Mouse (Mus musculus) T-helper 2 cell (primary cell): Measurements from ENCODE around the gene Dag1.
"Not testable (repeated sequence)": the region's sequence is repeated elsewhere in the genome, so short reads cannot be mapped to it uniquely, and the experiment has no call there.

ENCODE experiments used
- in situ Hi-C: fragments of 300-600 bp; cut with MboI, MseI; formaldehyde crosslinking; loops from one replicate; pipeline ENCODE4 v1.15.1; 2025; ENCODE audit warnings: high pct_unique_total_duplicates

Dag1 gene

DNA sequence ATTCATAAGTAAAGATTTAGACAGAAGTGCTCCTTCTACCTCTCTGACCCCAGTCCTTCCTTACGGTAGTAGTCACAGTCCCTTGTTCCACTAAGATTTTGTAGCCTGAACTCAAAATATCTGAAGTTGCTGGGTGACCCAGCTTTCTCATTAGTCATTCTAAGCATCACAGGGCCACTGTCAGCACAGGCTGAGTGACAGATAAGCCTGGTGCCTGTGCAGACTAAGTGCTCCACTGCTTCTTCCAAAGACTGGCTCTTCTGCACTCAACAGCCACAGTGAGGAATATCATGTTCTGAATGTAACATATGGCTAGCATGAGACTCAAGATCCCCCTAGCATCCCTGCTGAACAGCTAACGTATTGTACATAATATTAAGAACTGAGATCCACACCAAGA, 29.1 kb downstream of the Dag1 start:
- in situ Hi-C loops: no loop called here

- in situ Hi-C loops: no loop called here
These were observed 30.9 kb downstream of the Dag1 start for GRCm38 (mm10) chr9:108232908-108233307.

DNA sequence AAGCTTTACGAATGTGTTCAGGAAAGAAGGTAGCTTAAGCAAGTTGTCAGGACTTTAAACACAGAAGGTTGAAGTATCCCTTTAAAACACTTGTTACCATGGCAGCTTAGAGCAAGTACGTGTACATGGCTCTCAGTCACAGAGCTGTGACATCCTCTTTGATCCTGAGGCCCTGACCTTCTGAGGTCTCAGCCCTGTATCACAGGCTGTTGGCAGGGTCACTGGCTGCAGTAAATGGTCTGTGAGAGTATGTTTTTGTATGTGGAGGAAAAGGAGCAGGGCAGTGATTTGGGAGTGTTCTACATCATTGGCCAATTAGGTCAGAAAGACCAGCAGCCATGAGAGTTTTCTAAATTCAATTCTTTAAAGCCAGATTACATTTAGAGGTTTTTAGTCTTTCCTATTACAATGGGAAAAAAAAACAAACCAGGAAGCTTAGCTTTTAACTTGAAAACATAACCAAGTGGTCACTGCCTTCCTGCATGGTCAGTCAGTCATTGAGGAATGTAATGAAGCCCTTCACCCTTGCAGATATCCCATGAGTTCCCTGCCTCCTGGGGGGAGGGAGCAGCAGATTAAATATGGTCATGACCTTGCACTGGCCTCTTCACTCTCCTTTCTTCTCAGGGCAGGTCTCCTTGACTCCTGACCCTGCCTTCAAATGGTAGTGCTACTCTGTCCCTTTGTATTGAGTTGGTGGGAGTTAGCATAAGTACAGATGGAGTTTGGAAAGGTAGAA, 35.7 kb downstream of the Dag1 start:
- in situ Hi-C loops: no loop called here

DNA sequence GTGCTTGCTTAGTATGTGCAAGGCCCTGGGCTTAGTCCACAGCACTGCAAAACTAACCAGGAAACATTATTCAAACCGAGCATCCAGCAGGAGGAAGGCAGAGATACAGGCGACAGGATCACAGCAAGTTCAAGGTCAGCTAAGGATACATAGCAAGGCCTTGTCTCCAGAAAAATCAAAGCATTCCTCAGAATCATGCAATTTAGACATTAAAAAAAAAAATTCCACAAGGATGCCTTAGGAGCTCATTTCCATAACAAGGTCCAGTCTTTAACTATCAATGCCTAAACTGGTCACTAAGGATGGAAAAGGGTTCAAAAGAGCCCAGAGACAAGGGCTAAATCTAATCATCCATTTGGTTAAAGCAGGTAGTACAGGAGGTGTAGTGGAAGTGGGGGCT, 38.6 kb downstream of the Dag1 start:
- in situ Hi-C loops: no loop called here

GRCm38 (mm10) chr9:108223633-108224032, 40.1 kb downstream of the Dag1 start:
- in situ Hi-C loops: no loop called here

DNA sequence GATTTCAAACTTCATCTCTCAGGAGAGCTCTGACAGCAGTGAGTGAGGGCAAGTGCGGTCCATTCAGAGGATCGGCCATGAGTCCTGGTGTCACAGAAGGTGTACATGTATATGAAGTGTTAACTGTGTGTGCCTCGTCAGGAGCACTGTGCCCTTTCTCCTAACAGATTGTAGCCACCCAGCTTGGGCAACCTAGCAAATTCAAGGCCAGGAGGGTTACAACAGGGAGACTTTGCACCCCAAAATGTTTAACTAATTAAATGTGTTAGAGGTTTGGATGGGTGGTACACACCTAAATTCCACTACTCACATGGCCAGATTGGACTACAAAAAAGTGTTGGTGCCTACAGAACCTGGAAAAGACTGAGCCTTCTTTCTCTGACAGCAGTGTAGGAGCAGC, 42.2 kb downstream of the Dag1 start:
- in situ Hi-C loops: no loop called here

GRCm38 (mm10) chr9:108220380-108220774, 43.4 kb downstream of the Dag1 start:
- in situ Hi-C loops: no loop called here

GRCm38 (mm10) chr9:108219766-108220379, 43.9 kb downstream of the Dag1 start:
- in situ Hi-C loops: no loop called here

- in situ Hi-C loops: no loop called here
These were observed 45.7 kb downstream of the Dag1 start for GRCm38 (mm10) chr9:108217936-108218543.

GRCm38 (mm10) chr9:108217406-108217805, 46.4 kb downstream of the Dag1 start:
- in situ Hi-C loops: no loop called here

DNA sequence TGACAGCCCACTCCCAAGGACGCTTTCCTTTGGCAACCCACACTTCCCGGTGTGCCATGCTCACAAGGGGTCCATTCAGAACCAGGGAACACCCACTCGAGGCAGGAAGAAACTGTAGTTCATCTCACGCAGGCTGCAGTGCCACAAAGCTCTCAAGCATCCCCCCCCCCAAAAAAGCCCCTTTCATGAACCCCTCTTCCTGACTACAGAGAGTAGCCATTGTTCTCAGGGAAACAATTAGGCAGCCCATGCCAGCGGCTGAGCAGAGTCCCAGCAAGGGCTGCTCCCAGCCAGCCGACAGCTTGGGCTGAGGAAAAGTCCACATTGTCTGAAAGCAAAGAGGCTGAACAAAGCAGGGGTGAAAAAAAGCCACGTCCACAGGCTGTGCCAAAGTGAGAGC, 50.7 kb downstream of the Dag1 start:
- in situ Hi-C loops: no loop called here

- in situ Hi-C loops: no loop called here
These were observed 51.3 kb downstream of the Dag1 start for GRCm38 (mm10) chr9:108212426-108212825.

DNA sequence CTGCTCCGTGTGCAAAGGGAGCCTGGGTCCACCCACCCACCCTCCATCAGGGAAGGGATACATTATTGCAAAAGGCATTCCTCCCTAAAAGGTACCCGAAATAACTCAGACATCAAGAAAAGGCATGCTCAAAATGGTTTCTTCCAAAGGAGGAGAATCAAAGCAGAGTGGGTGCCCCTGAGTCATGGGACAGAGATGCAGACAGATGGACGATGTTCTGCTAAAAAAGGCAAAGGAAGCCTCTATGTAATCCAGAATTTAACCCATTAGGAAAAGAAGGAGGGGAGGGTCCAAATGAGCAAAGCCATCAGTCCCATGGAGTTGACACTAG, 58.2 kb downstream of the Dag1 start:
- in situ Hi-C loops: no loop called here

- in situ Hi-C loops: loop anchor here (5.0 kb wide), 1 partner anchor 123 kb away; the partner anchor contains the start of genes Mst1 and Rnf123
These were observed 58.7 kb downstream of the Dag1 start for GRCm38 (mm10) chr9:108204884-108205570.

GRCm38 (mm10) chr9:108203015-108203414, 60.7 kb downstream of the Dag1 start:
- in situ Hi-C loops: loop anchor here (5.0 kb wide), 1 partner anchor 121 kb away; the partner anchor contains the start of genes Mst1 and Rnf123

DNA sequence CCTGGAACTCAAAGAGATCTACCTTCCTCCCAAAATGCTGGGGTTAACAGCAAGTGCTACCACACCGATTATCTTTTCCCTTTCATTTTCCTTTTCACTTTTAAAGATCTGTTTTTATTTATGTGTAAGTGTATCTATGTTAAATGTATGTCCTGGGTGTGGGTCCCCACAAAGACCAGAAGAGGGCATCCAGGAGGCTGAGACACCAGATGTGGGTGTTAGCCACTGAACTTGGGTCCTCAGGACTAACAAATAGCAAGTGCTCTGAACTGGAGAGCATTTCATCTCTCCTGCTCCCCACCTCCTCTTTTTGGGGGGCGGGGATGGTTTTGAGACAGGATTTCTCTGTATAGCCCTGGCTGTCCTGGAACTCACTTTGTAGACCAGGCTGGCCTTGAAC, 61.6 kb downstream of the Dag1 start:
- in situ Hi-C loops: loop anchor here (5.0 kb wide), 1 partner anchor 120 kb away; the partner anchor contains the start of genes Mst1 and Rnf123

GRCm38 (mm10) chr9:108201160-108201559, 62.6 kb downstream of the Dag1 start:
- in situ Hi-C loops: loop anchor here (5.0 kb wide), 1 partner anchor 119 kb away; the partner anchor contains the start of genes Mst1 and Rnf123

DNA sequence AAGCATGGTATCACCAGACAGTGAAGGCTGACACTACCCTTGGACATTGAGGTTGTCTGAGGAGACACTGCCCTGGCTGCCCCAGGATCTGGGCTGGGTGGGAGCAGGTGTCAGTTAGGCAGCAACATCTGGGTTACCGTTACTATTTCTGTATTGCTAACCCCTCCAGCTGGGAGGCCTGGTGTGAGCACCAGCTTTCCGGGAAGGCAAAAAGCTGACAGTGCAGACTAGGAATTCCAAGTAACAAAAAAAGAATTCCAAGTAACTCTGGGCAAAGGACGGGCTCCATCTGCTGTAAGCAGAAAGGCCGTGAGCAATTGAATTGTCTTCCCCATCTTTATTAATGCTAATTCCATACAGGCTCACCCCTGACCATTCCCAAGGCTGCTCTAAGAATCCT, 65.1 kb downstream of the Dag1 start:
- in situ Hi-C loops: no loop called here

DNA sequence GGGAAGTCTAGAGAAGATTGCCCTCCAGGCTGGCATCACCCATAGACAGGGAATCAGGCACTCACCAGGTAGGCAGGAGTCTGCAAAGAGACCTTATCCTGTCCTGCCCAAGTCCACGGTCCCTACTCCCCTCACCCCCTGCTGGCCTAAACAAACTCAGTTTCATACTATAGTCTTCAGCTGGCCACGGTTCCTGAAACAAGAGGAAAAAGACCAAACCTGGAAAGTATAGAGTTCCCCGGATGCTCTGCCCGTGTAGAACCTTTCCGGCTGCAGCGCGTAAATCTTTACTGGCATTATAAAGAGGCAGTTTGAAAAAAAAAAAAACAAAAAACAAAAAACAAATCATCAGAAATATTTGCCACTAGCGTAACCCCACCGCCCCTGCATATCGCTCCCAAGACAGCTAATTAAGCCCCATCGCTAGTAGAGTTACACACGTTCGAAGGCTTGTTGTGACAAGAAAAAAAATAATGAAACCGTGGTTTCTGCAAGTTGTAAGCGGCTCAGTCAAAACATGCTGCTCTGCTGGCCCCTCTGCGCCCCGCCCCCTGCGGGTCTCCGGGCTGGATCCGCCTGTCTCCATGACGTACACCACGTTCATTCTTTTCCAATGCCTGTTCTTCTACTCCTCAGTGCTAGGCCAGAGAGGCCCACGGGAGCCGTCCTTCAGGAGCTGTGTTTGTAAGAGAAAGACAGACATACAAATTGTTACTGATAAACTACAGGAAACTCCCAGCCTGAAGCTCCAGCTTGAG, 66.7 kb downstream of the Dag1 start:
- in situ Hi-C loops: no loop called here

GRCm38 (mm10) chr9:108196222-108196621, 67.5 kb downstream of the Dag1 start:
- in situ Hi-C loops: not testable (repeated sequence)
